Mouse (Mus musculus) cerebellum, postnatal 14 days (tissue): ENCODE data around the gene Gprc5d.
A peak's percentile ranks its signal among the peaks of the same experiment; 100 is the strongest.

Experiments
- DNase-seq, 2 experiments: peaks; one replicate each; pipeline ENCODE4 v3.0.0; 2021; ENCODE audit warnings: mixed read lengths in 2 of 2

Gene Gprc5d

GRCm38 (mm10) chr6:135135735-135136134 lies 17.7 kb upstream of the Gprc5d start:
- no peak for DNase-seq

GRCm38 (mm10) chr6:135133486-135133885 lies 15.4 kb upstream of the Gprc5d start:
- no peak for DNase-seq

- DNase-seq: no peak
These were observed 15.0 kb upstream of the Gprc5d start for GRCm38 (mm10) chr6:135133086-135133485.

GRCm38 (mm10) chr6:135124755-135125380 lies 6.8 kb upstream of the Gprc5d start:
- no peak for DNase-seq

- no peak for DNase-seq
These were observed 1.6 kb downstream of the Gprc5d start for GRCm38 (mm10) chr6:135116479-135116878.

GRCm38 (mm10) chr6:135113114-135113436 lies 5.0 kb downstream of the Gprc5d start:
- no peak for DNase-seq

- no peak for DNase-seq
These were observed 5.5 kb downstream of the Gprc5d start for GRCm38 (mm10) chr6:135112411-135113113.

- DNase-seq: no peak
These were observed 11.1 kb downstream of the Gprc5d start for GRCm38 (mm10) chr6:135107014-135107413.

- DNase-seq: no peak
These were observed 15.3 kb downstream of the Gprc5d start for GRCm38 (mm10) chr6:135102736-135103303.

GRCm38 (mm10) chr6:135100787-135101472 lies 17.2 kb downstream of the Gprc5d start:
- DNase-seq: no peak

GRCm38 (mm10) chr6:135092798-135093470 lies 25.1 kb downstream of the Gprc5d start:
- no peak for DNase-seq

- DNase-seq: no peak
These were observed 27.4 kb downstream of the Gprc5d start for GRCm38 (mm10) chr6:135090661-135091060.

GRCm38 (mm10) chr6:135089786-135090185 lies 28.3 kb downstream of the Gprc5d start:
- DNase-seq: peak; percentile 10 to 46

GRCm38 (mm10) chr6:135087721-135088451 lies 30.2 kb downstream of the Gprc5d start:
- DNase-seq: peak; percentile 90 to 94

GRCm38 (mm10) chr6:135085703-135086102 lies 32.4 kb downstream of the Gprc5d start:
- DNase-seq: no peak

- DNase-seq: no peak
These were observed 34.0 kb downstream of the Gprc5d start for GRCm38 (mm10) chr6:135083991-135084502.

GRCm38 (mm10) chr6:135078420-135078819 lies 39.7 kb downstream of the Gprc5d start:
- DNase-seq: no peak

- no peak for DNase-seq
These were observed 41.9 kb downstream of the Gprc5d start for GRCm38 (mm10) chr6:135076202-135076601.

GRCm38 (mm10) chr6:135074405-135074947 lies 43.6 kb downstream of the Gprc5d start:
- DNase-seq: no peak

GRCm38 (mm10) chr6:135070347-135070746 lies 47.7 kb downstream of the Gprc5d start:
- no peak for DNase-seq

GRCm38 (mm10) chr6:135069856-135070255 lies 48.2 kb downstream of the Gprc5d start:
- DNase-seq: no peak

- DNase-seq: no peak
These were observed 49.9 kb downstream of the Gprc5d start for GRCm38 (mm10) chr6:135068221-135068620.
